Mouse (Mus musculus) v-Abl transformed pro-B cells (cell line): ENCODE measurements around the gene Clpb.

Source experiments
- in situ Hi-C, 2 experiments: fragments of 400-800 bp; cut with MboI; formaldehyde crosslinking; loops; one replicate each; pipeline ENCODE4 v1.15.1; 2025; ENCODE audit not compliant: unreplicated experiment in 2 of 2

Gene Clpb

DNA sequence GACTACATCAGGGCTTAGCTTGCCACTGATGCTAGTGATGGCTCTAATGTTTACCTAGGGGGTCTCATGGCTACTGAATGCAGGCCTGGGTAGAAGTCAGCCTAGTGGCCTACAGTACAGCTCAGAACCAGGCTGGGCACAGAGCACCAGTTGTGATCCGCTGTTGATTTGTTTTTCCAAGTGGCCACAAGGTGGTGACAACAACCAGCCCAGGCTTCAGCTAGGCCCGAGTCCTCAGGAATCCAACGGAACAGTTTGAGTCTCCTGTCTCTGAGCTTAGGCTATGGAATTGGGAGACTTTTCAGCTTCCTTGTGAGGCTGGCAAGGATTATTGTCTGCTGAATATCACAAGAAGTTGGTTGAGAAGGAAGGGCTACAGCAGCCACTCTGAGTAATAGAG, 3.1 kb downstream of the Clpb start:
- in situ Hi-C loops = loop anchor here (25.0 kb wide), 4 partner anchors 196 to 1246 kb away; partner anchors contain the start of genes Anapc15 (in 1 of the 2), Folr1 (in 1 of the 2), Folr2 (in 1 of the 2) and Nup98 (in 1 of the 2)

DNA sequence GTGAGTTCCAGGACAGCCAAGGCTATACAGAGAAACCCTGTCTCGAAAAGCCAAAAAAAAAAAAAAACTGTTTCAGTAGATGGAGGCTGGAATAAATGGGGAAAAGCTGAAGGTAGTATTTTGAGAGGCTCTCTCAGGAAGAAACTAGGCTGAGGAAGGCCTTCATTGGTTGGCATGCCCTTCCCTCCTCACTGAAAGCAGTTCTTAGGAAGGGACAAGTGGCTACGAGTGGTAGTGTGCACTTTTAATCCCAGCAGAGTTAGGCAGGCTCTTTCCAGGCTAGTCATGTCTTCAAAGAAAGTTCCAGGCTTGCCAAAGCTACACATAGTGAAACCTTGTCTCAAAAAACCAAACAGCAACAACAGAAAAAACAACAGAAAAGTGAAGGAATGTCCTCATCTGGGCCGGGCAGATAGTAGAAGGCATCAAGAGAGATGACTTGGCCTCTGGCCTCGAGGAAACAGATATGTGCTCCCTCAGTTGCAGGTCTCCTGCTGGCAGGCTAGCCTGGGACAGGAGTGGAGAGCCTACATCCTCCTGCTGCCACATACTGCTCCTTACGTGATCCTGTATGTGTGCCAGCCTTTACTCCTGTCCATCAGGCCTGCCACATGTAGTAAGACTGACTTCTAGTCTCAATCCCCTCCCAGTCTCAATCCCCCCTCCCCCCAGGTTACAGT, 8.3 kb downstream of the Clpb start:
- in situ Hi-C loops = loop anchor here (10.0 to 25.0 kb wide), 5 partner anchors 191 to 1241 kb away; partner anchors contain the start of genes Anapc15 (in 1 of the 2), Folr1 (in 1 of the 2), Folr2 (in 1 of the 2) and Nup98 (in 1 of the 2)

DNA sequence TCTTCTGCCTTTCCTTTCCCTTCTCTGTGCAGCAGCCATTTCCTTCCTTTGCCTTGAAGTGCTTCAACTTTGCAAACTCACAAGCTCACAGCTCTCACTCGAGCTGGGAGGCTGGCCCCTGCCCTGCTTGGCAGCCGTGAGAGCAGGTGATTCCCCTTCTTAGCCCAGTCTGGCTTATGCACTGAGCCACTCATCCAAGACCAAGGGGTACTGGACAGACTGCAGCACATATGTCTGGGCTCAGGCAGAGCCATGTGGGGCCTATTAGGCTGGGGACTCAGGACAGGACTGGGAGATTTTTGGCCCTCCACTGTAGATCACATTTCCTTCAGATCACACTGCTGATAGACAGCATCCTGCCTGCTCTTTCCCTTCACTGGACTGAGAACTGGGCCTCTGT, 10.1 kb downstream of the Clpb start:
- in situ Hi-C loops = loop anchor here (10.0 to 25.0 kb wide), 5 partner anchors 189 to 1239 kb away; partner anchors contain the start of genes Anapc15 (in 1 of the 2), Folr1 (in 1 of the 2), Folr2 (in 1 of the 2) and Nup98 (in 1 of the 2)

DNA sequence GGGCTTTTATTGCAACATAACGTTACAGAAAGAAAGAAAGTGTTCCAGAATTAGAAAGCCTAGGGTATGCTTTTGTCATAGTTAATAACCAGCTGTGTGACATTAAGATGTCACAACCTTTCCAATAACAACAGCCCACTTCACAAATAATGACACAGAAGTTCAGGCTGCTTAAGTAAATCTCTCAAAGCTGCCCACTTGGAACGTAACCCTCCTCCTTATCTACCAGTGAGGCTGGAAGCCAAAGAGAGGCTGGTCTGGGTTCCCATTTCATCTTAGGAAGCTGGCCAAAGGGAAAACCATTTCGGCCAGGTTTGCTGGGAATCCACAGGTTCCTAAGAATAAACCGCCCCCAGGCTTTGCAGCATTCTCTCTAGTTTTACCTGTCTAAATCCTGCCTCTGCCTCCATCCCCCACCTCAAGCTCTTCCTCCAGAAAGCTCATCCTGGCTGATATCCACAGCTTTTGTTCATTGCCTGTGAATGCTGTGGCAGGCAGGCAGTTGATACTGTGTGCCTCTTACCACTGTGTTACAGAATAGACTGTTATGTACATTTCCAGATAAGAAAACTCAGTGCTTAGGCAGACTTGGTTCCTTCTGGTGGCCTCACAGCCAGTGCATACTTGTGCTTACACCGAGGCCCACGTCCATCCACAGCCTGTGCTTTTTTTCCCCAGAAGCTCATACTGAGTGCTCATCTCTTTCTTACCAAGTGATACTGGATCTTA, 12.8 kb downstream of the Clpb start:
- in situ Hi-C loops = loop anchor here in 1 of 2 experiments (5.0 to 10.0 kb wide), 2 partner anchors 176 to 239 kb away; no protein-coding TSS in a partner anchor

DNA sequence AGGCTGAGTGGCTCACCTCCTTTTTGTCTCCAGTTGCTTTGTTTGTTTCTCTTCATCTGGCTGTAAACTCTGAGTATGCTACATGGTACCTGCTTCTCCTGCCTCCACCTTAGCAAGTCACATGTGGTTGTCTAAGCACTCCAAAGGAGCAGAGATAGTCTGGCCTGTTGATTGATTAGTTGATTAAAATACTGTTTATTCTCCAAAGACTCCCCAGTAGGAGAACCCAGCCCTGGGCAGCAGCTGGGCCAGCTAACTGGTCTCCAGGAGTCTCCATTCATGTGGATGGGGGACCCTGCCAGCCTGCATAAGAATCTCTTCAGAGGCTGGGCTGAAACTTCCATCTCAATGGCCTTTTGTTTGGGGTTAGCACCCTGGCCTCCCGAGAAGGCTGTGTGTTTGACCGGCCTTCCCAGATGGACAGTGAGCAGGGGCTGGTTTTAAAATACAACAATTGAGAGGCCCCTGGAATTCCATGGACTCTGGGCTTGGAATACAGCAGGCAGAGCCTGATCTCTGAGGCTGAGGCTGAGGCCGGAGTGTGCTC, 13.4 kb downstream of the Clpb start:
- in situ Hi-C loops = loop anchor here in 1 of 2 experiments (5.0 to 10.0 kb wide), 2 partner anchors 175 to 238 kb away; no protein-coding TSS in a partner anchor

DNA sequence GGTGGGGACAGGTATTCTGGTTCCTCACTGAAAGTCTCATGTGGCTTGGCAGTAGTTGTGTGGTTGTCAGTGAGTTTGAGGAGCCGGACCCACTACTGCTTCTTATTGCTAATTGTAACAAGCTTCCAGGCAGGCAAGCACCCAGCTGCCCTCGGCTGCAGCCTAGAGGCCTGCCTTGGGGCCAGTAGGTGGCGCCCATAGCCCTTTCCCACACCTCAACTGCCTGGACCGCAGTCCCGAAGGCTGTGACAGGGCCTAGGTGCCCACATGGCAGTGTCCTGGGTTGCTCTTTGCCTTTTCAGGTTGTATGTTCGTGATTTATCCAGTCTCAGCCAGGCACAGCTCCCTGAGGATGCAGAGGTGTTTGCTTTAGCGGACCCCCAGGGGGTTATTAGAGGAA, 16.2 kb downstream of the Clpb start:
- in situ Hi-C loops = loop anchor here in 1 of 2 experiments (5.0 to 10.0 kb wide), 2 partner anchors 173 to 235 kb away; no protein-coding TSS in a partner anchor

DNA sequence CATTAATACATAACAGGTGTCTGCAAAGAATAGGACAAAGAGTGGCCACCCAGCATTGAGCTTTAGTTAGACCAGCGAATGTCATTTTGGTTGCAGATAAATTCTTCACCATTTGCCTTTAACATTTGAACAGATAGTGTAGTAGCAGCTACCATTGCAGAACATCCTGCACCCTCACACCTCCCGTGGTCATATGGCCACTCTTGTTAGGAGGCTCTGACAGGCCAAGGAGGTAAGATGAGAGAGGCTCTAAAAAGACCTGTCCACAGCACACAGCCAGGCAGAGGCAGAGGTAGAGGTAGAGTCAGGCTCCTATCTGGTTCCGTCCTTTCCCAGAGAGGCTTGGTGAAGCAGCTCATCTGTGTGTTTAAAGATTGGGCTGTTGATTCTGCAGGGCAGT, 17.5 kb downstream of the Clpb start:
- in situ Hi-C loops = no loop called here

DNA sequence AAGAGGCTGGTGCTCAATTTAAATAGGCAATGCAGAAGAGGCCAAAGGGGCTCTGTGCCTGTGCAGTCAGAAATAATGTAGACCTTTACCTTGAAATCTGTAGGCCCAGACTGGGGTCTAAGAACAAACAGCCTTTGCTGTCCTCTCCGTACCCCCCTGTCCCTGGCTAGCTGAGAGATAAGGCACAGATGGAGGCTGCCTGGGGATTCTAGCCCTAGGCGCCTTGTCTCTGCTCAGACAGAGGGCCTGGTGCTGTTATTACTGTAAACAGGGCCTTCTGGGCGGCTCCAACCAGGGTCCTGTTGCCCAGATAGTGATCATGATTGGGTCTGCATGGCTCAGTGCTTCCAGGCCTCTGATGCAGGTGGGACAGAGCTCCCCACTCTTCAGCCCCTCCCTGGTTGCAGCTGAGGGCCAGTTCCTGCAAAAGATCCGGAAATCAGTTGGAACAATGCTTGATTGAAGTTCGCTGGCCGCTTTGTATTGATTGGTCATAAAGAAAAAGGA, 18.2 kb downstream of the Clpb start:
- in situ Hi-C loops = no loop called here

DNA sequence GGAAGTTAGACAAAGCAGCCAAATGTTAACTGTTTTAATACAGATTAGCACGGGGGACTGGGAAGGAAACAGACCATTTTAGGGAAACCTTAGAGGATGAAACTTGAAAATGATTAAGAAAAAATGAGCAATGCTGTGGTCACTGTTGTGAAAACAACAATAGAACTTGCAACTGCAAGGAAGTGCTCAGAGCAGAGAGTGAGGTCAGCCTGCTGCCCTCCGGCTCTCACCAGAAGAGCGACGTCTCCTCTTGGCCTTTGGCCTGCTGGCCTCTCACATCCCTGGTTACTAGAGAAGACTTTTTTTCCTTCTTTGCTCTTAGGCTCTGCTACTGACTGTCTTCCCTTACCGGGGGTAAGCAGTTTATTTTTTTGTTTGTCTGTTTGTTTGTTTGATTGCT, 19.5 kb downstream of the Clpb start:
- in situ Hi-C loops = no loop called here

DNA sequence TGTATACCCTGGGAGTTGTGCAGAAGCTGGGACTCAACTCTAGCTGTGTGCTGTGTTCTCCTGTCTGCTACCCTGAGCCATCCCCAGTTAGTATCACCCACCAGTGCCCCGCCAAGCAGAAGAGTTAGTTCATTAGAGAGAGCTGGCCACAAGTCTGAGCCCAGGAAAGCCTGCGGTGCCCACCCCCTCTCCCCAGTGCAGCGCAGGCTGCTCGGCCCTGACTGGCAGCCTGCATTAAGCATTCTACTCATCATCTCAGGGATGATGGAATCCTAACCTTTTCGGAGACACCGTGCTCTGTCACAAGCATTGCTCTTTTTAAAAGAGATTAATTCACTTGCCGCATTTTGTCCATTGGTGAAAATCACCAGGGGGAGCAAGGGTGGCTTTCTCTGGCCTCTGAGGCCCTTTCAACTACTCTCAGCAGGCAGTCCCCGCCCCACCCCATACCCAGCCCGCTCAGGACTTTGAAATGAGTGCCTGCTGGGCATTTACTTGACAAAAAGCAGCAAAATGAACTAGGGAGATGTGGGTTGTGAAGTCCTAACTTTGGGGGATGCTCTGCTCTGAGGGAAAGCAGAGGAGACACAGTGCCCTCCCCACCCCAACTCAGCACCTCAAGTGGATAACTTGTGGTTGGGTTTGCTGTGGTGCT, 20.7 kb downstream of the Clpb start:
- in situ Hi-C loops = no loop called here

DNA sequence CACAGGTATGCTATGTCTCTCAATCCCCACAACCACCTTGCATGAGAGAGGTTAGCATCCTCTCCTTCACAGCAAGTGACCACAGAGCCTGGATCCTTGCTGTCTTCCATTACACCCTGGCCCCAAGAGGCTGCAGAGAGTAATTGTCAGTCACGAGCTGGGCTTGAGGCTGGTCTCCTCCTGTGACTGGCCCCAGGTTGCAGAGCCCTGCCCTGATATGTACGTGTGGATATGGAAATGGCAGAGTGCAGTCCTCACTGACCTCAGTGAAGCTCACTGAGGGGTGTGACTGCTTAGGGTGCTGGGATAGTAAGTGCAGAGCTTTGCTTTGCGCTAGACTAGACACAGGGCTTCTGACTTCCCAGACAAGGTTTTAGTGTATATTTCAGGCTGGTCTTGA, 21.2 kb downstream of the Clpb start:
- in situ Hi-C loops = no loop called here

DNA sequence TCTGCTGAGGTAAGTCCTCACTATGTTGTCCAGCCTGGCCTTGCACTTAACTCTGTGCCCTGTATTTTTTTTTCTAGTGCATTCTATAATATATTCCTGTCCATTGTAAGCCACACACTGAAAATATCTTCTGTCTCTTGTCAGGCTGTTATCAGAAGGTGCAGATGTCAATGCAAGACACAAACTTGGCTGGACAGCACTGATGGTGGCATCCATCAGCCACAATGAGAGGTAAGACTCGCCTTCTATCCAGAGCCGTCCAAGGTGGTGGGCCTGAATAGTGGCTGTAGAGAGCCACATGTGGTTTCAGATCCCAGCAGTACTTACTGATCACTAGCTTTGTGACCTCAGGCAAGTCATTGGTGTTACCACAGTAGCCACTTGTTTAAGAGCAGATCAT, 23.7 kb downstream of the Clpb start:
- in situ Hi-C loops = no loop called here

DNA sequence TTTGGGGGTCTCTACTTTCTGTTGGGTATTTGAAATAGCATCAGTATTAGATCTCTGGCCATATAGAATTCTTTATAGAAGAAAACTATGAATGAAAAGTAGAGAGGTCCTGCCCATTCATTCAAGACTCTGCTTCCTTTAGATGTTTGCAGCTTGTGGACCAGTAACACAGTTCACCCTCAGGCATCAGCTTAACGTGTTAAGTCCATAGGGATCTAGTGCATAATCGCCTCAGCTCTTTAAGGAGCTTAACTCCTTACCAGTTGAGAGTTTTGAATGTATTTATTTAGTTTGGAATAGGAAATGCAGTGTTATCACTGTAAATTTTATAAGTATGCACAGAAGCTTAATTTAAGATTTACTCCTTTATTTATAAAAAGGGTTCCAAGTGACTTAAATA, 27.0 kb downstream of the Clpb start:
- in situ Hi-C loops = no loop called here

DNA sequence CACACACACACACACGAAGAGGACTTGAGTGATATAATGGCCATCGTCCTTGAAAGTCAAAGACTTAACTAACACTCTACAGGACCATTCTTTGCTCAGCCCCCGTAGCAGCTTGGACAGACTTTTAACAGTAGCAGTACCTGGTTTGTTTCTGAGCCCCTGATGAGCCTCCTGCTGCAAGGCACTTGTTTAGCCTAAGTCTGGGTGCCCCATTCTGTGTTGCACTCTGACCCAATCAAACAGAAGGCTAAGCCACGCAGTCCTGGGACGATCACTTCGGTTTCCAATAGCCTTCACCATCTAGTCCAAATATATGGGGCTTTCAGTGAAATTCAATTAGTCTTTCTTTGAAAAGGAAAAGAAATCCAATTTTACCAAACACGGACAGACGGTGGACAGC, 28.4 kb downstream of the Clpb start:
- in situ Hi-C loops = no loop called here

DNA sequence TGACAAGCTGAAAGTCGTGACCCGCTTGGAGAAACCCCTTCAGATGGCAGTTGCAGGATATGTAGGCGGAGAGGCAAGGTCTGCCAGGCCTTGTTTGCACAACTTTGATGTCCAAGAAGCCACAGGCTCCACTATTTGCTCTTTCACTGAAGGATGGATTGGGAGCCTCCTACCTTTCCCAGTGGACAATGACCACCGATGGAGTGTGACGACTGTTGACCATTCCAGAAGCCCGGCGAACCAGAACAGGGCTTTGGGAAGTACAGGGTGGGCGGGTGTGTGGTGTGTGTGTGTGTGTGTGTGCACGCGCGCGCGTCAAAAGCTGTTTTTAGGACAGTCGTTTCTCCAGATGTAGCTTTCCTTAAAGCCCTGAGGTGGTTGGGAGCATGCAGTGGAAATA, 29.0 kb downstream of the Clpb start:
- in situ Hi-C loops = no loop called here

DNA sequence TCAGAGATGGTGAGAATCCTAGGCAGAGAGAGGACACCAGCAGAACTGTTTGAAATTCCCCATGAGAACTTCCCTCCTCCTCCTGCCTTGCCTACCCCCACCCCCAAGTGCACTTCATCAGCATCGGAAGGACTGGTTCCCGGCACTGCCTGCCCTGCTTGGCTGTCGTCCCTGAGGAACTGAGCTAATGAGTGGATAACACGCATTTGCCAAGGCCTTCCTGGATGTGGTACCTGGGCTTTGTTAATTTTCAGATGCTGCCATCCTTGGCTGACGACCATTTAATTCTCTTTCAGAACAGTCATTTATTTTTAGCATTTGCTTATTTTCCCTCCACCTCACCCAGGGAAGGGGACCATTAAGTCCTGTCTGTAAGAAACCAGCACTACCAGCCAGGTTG, 32.0 kb downstream of the Clpb start:
- in situ Hi-C loops = no loop called here

DNA sequence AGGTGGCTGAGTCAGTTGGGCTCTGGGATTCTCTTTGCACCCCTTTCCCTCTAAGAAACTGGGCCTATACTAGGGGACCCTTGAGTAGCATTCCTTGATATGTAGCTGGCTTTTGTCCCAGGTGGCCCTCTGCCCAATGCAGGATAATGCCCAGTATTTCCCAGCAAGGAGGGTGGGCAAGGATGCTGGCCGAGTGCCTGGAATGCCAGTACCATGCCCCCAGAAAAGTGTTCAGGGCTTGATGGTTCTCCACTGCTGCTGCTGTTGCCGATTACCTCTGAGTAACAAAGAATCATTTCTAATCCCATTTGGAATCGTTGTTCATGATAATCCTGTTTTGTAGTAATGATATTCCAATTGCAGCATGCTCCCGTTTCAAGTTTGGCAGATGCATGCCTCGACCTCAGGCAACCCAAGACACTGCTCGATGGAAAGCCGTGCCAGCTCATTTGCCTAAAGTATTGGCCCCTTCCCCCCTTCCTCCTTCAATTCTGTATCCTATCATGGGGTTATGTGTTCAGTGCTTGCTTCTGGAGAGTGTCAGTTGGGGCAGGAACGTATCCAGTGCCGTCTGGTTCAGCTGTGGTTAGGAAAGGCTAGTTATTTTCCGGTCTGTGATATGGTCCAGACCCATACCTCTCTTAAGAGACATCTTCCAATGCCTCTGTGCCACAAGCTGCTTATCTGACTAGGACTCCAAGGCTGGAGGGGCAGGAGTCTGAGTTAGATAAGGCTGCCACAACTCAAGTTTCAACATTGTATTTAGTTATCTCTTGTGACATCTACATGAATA, 33.7 kb downstream of the Clpb start:
- in situ Hi-C loops = no loop called here

DNA sequence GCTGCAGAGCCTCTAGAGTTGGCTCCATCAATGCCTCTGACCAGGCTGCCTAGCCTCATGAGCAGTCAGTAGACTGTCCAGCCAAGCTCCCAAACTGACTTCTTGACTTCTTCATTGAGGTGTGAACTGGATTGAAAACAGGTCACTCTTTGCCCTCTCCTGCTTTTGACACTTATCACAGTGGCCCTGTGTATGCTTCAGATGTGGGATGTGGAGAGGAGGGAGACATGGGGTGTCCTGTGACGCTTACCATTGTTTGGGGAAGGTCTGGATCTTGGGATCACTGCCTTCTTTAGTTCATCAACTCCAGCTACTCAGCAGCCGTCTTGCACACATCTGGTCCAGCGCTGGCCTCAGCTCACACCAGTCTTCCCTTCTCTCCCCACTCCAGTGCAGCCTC, 36.9 kb downstream of the Clpb start:
- in situ Hi-C loops = no loop called here

DNA sequence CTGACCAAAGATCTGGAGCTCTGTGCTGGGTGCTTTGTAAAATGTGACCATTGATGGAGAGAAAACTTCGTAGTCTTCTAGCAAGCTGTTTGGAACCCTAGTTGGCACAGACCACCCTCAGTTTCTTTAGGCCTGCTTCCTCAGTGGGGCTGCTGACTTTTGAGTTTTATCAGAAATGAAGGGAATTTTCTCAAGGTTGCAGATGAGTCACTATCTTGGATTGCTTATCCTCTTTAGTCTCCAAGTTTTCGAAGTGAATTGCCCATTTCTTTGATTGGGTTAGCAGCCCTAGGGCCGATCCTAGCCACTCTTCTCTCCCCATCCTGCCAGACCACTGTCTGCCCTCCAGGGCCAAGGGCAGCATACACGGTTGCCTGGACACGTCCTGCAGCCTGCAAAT, 39.3 kb downstream of the Clpb start:
- in situ Hi-C loops = no loop called here

DNA sequence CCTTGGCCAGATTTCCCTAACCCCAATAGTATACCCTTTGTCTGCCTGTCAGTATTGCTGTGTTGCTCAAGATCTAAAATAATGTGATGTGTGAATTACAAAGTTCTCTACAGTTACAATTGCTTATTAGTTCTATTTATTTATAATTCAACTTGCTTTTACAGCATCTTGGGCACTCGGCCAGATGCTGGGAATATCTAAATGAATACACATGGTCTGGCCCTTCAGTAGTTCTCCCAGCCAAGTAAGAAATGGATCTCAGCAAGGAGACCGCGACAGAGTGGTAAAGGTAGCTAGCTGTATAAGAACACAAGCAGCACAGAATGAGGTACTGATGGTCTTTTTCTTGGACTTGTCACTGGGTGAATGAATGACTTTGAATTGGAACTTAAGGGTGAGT, 46.2 kb downstream of the Clpb start:
- in situ Hi-C loops = no loop called here
